Mouse (Mus musculus) embryonic fibroblast, embryonic 13.5 days (primary cell): ENCODE results near the gene Cmtm8.

Experiments
- CTCF ChIP-seq: IDR thresholded peaks from 2 replicates; pipeline ENCODE4 v1.5.1; 2011; ENCODE audit warnings: mild to moderate bottlenecking, control low read depth, low read length, moderate library complexity, borderline replicate concordance; ENCODE audit not compliant: insufficient read depth
- POLR2A ChIP-seq: IDR thresholded peaks from 2 replicates; pipeline ENCODE4 v1.6.1; 2011; ENCODE audit warnings: low read depth, mild to moderate bottlenecking, control low read depth, low read length, moderate library complexity

GRCm38 (mm10) chr9:114802191-114802590 is 41.8 kb downstream of the Cmtm8 start:
- TF ChIP-seq POLR2A, result no peak
- TF ChIP-seq CTCF, result no peak
